Mouse (Mus musculus) brain, embryonic 14.5 days (tissue): ENCODE data around the gene Hoxc8.

Experiments
- CTCF ChIP-seq: fragments of 200-500 bp; IDR thresholded peaks from 2 replicates; pipeline ENCODE4 v1.5.1; 2012; ENCODE audit warnings: inconsistent platforms, mild to moderate bottlenecking, moderate library complexity, borderline replicate concordance; ENCODE audit not compliant: insufficient read depth, insufficient read length; ENCODE audit errors: extremely low read depth
- POLR2A ChIP-seq: fragments of 200-500 bp; IDR thresholded peaks from 2 replicates; pipeline ENCODE4 v1.6.1; 2012; ENCODE audit warnings: mild to moderate bottlenecking, inconsistent platforms, borderline replicate concordance; ENCODE audit not compliant: poor library complexity, insufficient read depth, insufficient read length, severe bottlenecking; ENCODE audit errors: extremely low read depth

DNA sequence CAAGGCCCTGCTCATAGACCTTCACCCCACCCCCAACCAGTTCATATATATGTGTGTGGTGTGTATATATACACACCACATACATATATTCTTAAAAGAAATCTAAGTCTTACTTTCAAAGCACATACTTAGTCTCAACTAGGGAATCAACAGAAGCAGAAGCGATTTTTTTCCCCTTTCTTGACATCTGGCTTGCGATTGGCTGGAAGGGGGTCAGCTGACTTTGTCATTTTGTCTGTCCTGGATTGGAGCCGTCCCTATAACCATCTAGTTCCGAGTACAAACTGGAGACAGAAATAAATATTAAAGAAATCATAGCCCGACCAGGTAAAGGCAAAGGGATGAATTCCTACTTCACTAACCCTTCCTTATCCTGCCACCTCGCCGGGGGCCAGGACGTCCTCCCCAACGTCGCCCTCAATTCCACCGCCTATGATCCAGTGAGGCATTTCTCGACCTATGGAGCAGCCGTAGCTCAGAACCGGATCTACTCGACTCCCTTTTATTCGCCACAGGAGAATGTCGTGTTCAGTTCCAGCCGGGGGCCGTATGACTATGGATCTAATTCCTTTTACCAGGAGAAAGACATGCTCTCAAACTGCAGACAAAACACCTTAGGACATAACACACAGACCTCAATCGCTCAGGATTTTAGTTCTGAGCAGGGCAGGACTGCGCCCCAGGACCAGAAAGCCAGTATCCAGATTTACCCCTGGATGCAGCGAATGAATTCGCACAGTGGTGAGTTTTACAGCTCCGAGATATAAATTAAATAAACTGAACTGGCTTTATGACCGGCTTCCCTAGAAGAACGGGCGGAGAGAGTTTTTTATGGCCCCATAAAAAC lies 19.1 kb downstream of the Hoxc8 start:
- TF ChIP-seq POLR2A (no peak), CTCF (no peak)
